Mouse (Mus musculus) adrenal gland, adult 10 weeks (tissue): ENCODE measurements around the gene Kcnd2. TPM values are rescaled to one million over a fixed set of nuclear protein-coding genes. Genes with fewer than 3 reads are reported as not detected.

Experiments
- polyA plus RNA-seq: library from polyadenylated mRNA; stranded (reverse); fragments of 350-450 nt; fragmentation: Illumina TruSeq; extraction: RNeasy Lipid Tissue Mini Kit (QIAGEN cat#74804); gene quantifications from one replicate; pipeline ENCODE4 v1.2.3, GENCODE M21; 2014; ENCODE audit warnings: low read depth, low replicate concordance

Gene Kcnd2
- 7.5 TPM for polyA plus RNA-seq

DNA sequence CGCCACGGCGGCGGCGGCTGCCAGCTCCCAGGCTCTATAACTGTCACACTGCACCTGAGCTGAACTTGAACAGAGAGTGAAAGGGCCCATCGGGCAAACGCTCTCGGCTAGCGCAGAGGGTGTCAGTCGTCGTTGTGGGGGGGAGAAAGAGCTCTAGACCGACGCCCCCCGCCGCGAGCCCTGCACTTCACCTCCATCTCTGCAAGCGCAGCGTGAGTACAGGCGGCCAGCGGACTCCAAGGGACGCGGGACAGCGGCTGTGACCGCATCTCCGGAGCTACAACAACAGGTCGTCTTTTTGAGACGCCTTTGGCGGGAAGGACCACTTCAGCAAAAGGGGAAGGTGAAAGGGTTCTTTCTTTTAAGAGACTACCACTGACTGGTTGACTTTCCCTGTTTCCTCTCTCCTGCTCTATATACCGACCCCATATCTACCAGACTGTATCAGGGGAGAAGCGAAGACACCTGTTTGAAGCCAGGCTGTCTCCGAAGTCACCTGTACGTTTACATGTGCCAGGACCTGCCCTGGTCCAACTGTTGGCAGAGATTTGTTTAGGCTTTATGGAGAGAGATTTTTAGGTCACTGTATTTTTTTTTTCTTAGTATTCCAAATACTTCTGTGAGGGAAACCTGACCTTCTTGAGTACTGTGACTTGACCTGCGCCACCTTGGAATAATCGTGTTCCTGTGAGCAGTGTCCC, at the start of gene Kcnd2:
TSS of gene Kcnd2 (plus strand) at position 13 of the 701 bp plus-strand sequence.

